Mouse (Mus musculus) yolk sac, embryonic 10.5 days (tissue): ENCODE results near the gene Hps1.

ENCODE experiments used
- DNase-seq: peaks from one replicate; pipeline ENCODE4 v3.0.0-alpha.2; 2017; ENCODE audit warnings: low spot score

Gene Hps1

GRCm38 (mm10) chr19:42718101-42718500 lies 61.7 kb downstream of the Hps1 start:
- no peak for DNase-seq

- no peak for DNase-seq
These were observed 62.1 kb downstream of the Hps1 start for GRCm38 (mm10) chr19:42717668-42718067.

- DNase-seq: no peak
These were observed 63.3 kb downstream of the Hps1 start for GRCm38 (mm10) chr19:42716507-42716906.

GRCm38 (mm10) chr19:42713770-42714169 lies 66.0 kb downstream of the Hps1 start:
- DNase-seq: no peak
